Mouse (Mus musculus) MEL (cell line): ENCODE measurements around the gene Sag.

Source experiments
- CTCF ChIP-seq, 3 experiments: IDR thresholded peaks in 2 of 3; conservative IDR thresholded peaks in 1 of 3; 2 replicates each; pipeline ENCODE4 v1.5.1; 2011 to 2012; ENCODE audit warnings: low read length in 3 of 3, low read depth in 2 of 3, mild to moderate bottlenecking in 2 of 3, improper control_type of control experiment in 1 of 3, inconsistent platforms in 1 of 3, mixed read lengths in 1 of 3, moderate library complexity in 1 of 3; ENCODE audit not compliant: control insufficient read depth in 1 of 3, insufficient read depth in 1 of 3, poor library complexity in 1 of 3, severe bottlenecking in 1 of 3
- EP300 ChIP-seq, 2 experiments: IDR thresholded peaks; 2 replicates each; pipeline ENCODE4 v1.6.1; 2011; ENCODE audit warnings: improper control_type of control experiment in 2 of 2, low read length in 2 of 2, low read depth in 1 of 2, mild to moderate bottlenecking in 1 of 2
- MYC ChIP-seq: IDR thresholded peaks from 2 replicates; pipeline ENCODE4 v1.6.1; 2011; ENCODE audit warnings: low read depth, mild to moderate bottlenecking, low read length, improper control_type of control experiment, moderate library complexity
- POLR2A ChIP-seq, 2 experiments: IDR thresholded peaks; 2 replicates each; pipeline ENCODE4 v1.6.1; 2011 to 2012; ENCODE audit warnings: low read length in 2 of 2, mild to moderate bottlenecking in 2 of 2, control low read depth in 1 of 2, improper control_type of control experiment in 1 of 2, low read depth in 1 of 2, moderate library complexity in 1 of 2; ENCODE audit not compliant: control insufficient read depth in 1 of 2, insufficient read depth in 1 of 2, poor library complexity in 1 of 2
- RAD21 ChIP-seq: IDR thresholded peaks from 2 replicates; pipeline ENCODE4 v1.6.1; 2011; ENCODE audit warnings: mild to moderate bottlenecking, low read depth, low read length, improper control_type of control experiment
- ZMIZ1 ChIP-seq: IDR thresholded peaks from 2 replicates; pipeline ENCODE4 v1.6.1; 2012; ENCODE audit warnings: low read depth, mild to moderate bottlenecking, inconsistent platforms, low read length, improper control_type of control experiment, moderate library complexity

- TF ChIP-seq EP300 (IDR thresholded peaks at IDR 0.05; ENCODE audit: low read depth in 1 of 2, low read length in 2 of 2) (no peak), POLR2A (IDR thresholded peaks at IDR 0.05; ENCODE audit: control insufficient read depth in 1 of 2, insufficient read depth in 1 of 2, low read depth in 1 of 2, low read length in 2 of 2, poor library complexity in 1 of 2) (no peak), ZMIZ1 (no peak), RAD21 (no peak), CTCF (IDR thresholded peaks at IDR 0.05 in 2 of 3, conservative IDR thresholded peaks at IDR 0.05 in 1 of 3; ENCODE audit: control insufficient read depth in 1 of 3, insufficient read depth in 1 of 3, low read depth in 2 of 3, low read length in 3 of 3, poor library complexity in 1 of 3, severe bottlenecking in 1 of 3) (no peak), MYC (no peak)
Measured at GRCm38 (mm10) chr1:87797702-87798101, 5.8 kb upstream of the Sag start.
